Mouse (Mus musculus) olfactory bulb, adult 2 months (tissue): Measurements from ENCODE around the gene Tmem106c.

Source experiments
- CTCF ChIP-seq: fragments of 200-500 bp; IDR thresholded peaks from 2 replicates; pipeline ENCODE4 v1.5.1; 2012; ENCODE audit warnings: low read depth, mild to moderate bottlenecking, low read length, moderate library complexity; ENCODE audit not compliant: insufficient read depth
- POLR2A ChIP-seq: fragments of 200-500 bp; IDR thresholded peaks from 2 replicates; pipeline ENCODE4 v1.6.1; 2012; ENCODE audit warnings: mild to moderate bottlenecking, low read depth, low read length, moderate library complexity; ENCODE audit not compliant: insufficient read depth

GRCm38 (mm10) chr15:98002113-98002990, 38.4 kb downstream of the Tmem106c start:
- TF ChIP-seq CTCF = no peak
- no peak for TF ChIP-seq POLR2A
